Mouse (Mus musculus): ENCODE measurements at regions not wholly inside any gene's neighbourhood (a gene's known extent, or its start where the extent isn't known, plus 50 kb on each side); places are given as distances from the start of the nearest gene placed in this dataset.

GRCm38 (mm10) chr15:88507886-88508285 lies 92.2 kb upstream of the Zdhhc25 start:
- H3K4me3 ChIP-seq, result no peak overlapping the region
- no peaks in the 10 kb centered on the region for H3K27me3 ChIP-seq
- no peaks in the 10 kb centered on the region for H3K9me3 ChIP-seq
- H3K36me3 ChIP-seq, result no peaks in the 10 kb centered on the region
- no peak overlapping the region for H3K9ac ChIP-seq (replicated peaks)
- no peak for ATAC-seq (replicated peaks)
- H3K4me1 ChIP-seq, result peaks cover 4% of the 10 kb centered on the region; the same call in 1 of the 2 replicates
- H3K27ac ChIP-seq (replicated peaks), result no peak overlapping the region
- H3K4me2 ChIP-seq (replicated peaks), result no peak overlapping the region
- WGBS, result 93% methylated on average over 2 of the region's 2 CpGs

GRCm38 (mm10) chr15:88508971-88509370 lies 91.1 kb upstream of the Zdhhc25 start:
- H3K4me1 ChIP-seq, result peaks cover 4% of the 10 kb centered on the region; the same call in 1 of the 2 replicates
- no peaks in the 10 kb centered on the region for H3K27me3 ChIP-seq
- ATAC-seq (replicated peaks), result no peak
- H3K9me3 ChIP-seq, result no peaks in the 10 kb centered on the region
- no peak overlapping the region for H3K4me3 ChIP-seq
- H3K4me2 ChIP-seq (replicated peaks), result no peak overlapping the region
- H3K36me3 ChIP-seq, result no peaks in the 10 kb centered on the region
- no peak overlapping the region for H3K27ac ChIP-seq (replicated peaks)
- no peak overlapping the region for H3K9ac ChIP-seq (replicated peaks)
- 89% methylated on average over 6 of the region's 6 CpGs for WGBS

GRCm38 (mm10) chr15:88509626-88510025 lies 90.5 kb upstream of the Zdhhc25 start:
- WGBS, result 49% methylated on average over 2 of the region's 2 CpGs

GRCm38 (mm10) chr15:88514091-88514490 lies 86.0 kb upstream of the Zdhhc25 start:
- H3K27me3 ChIP-seq, result no peaks in the 10 kb centered on the region
- no peak overlapping the region for H3K27ac ChIP-seq (replicated peaks)
- ATAC-seq (replicated peaks), result no peak
- no peak overlapping the region for H3K4me3 ChIP-seq
- peaks cover 4% of the 10 kb centered on the region; the same call in 1 of the 2 replicates for H3K4me1 ChIP-seq
- no peak overlapping the region for H3K4me2 ChIP-seq (replicated peaks)
- no peaks in the 10 kb centered on the region for H3K9me3 ChIP-seq
- no peaks in the 10 kb centered on the region for H3K36me3 ChIP-seq
- no peak overlapping the region for H3K9ac ChIP-seq (replicated peaks)
- 93% methylated on average over 5 of the region's 5 CpGs for WGBS

More at GRCm38 (mm10) chr15:88509626-88510025, 90.5 kb upstream of the Zdhhc25 start:
- Histone ChIP-seq H3K36me3 (no peaks in the 10 kb centered on the region), H3K4me1 (peaks cover 4% of the 10 kb centered on the region; the same call in 1 of the 2 replicates), H3K4me2 (replicated peaks) (no peak overlapping the region), H3K9ac (replicated peaks) (no peak overlapping the region), H3K4me3 (no peak overlapping the region), H3K27ac (replicated peaks) (no peak overlapping the region), H3K9me3 (no peaks in the 10 kb centered on the region), H3K27me3 (no peaks in the 10 kb centered on the region)
- no peak for ATAC-seq (replicated peaks)

GRCm38 (mm10) chr15:88531218-88531617 lies 68.9 kb upstream of the Zdhhc25 start:
- Histone ChIP-seq H3K36me3 (no peaks in the 10 kb centered on the region), H3K27ac (replicated peaks) (no peak overlapping the region), H3K4me2 (replicated peaks) (no peak overlapping the region), H3K9me3 (no peaks in the 10 kb centered on the region), H3K27me3 (no peaks in the 10 kb centered on the region), H3K4me1 (peaks cover 9% of the 10 kb centered on the region), H3K9ac (replicated peaks) (no peak overlapping the region), H3K4me3 (no peak overlapping the region)
- no peak for ATAC-seq (replicated peaks)
- 98% methylated on average over 1 of the region's 1 CpGs for WGBS

GRCm38 (mm10) chr15:88532008-88532407 lies 68.1 kb upstream of the Zdhhc25 start:
- Histone ChIP-seq H3K4me3 (no peak overlapping the region), H3K4me2 (replicated peaks) (no peak overlapping the region), H3K9me3 (no peaks in the 10 kb centered on the region), H3K9ac (replicated peaks) (no peak overlapping the region), H3K36me3 (no peaks in the 10 kb centered on the region), H3K27me3 (no peaks in the 10 kb centered on the region), H3K27ac (replicated peaks) (no peak overlapping the region), H3K4me1 (peaks cover 9% of the 10 kb centered on the region)
- no peak for ATAC-seq (replicated peaks)
- WGBS, result 12% methylated on average over 5 of the region's 5 CpGs

- Histone ChIP-seq H3K9ac (replicated peaks) (no peak overlapping the region), H3K27me3 (no peaks in the 10 kb centered on the region), H3K4me1 (peaks cover 9% of the 10 kb centered on the region), H3K27ac (replicated peaks) (no peak overlapping the region), H3K4me3 (no peak overlapping the region), H3K9me3 (no peaks in the 10 kb centered on the region), H3K4me2 (replicated peaks) (no peak overlapping the region), H3K36me3 (no peaks in the 10 kb centered on the region)
- ATAC-seq (replicated peaks), result no peak
- 38% methylated on average over 7 of the region's 7 CpGs for WGBS
Measured at GRCm38 (mm10) chr15:88533354-88533753, 66.7 kb upstream of the Zdhhc25 start.

GRCm38 (mm10) chr15:88535516-88535915 lies 64.6 kb upstream of the Zdhhc25 start:
- no peaks in the 10 kb centered on the region for H3K9me3 ChIP-seq
- 77% methylated on average over 2 of the region's 2 CpGs for WGBS
- no peak overlapping the region for H3K4me3 ChIP-seq
- H3K36me3 ChIP-seq, result no peaks in the 10 kb centered on the region
- no peak overlapping the region for H3K4me2 ChIP-seq (replicated peaks)
- no peaks in the 10 kb centered on the region for H3K27me3 ChIP-seq
- peaks cover 9% of the 10 kb centered on the region for H3K4me1 ChIP-seq
- ATAC-seq (replicated peaks), result no peak
- no peak overlapping the region for H3K27ac ChIP-seq (replicated peaks)
- no peak overlapping the region for H3K9ac ChIP-seq (replicated peaks)

- WGBS, result 15% methylated on average over 10 of the region's 10 CpGs
- Histone ChIP-seq H3K36me3 (no peaks in the 10 kb centered on the region), H3K9ac (replicated peaks) (no peak overlapping the region), H3K4me1 (peaks cover 9% of the 10 kb centered on the region), H3K4me2 (replicated peaks) (no peak overlapping the region), H3K27ac (replicated peaks) (no peak overlapping the region), H3K4me3 (no peak overlapping the region), H3K9me3 (no peaks in the 10 kb centered on the region), H3K27me3 (no peaks in the 10 kb centered on the region)
- ATAC-seq (replicated peaks), result 0 out of 2 replicates have a peak, but pooled peaks have one; percentile 46
Measured at GRCm38 (mm10) chr15:88537190-88537589, 62.9 kb upstream of the Zdhhc25 start.

GRCm38 (mm10) chr15:88542567-88542966 lies 57.5 kb upstream of the Zdhhc25 start:
- no peak overlapping the region for H3K9ac ChIP-seq (replicated peaks)
- H3K4me1 ChIP-seq, result no peaks in the 10 kb centered on the region
- no peak overlapping the region for H3K27ac ChIP-seq (replicated peaks)
- no peak for ATAC-seq (replicated peaks)
- H3K27me3 ChIP-seq, result no peaks in the 10 kb centered on the region
- H3K9me3 ChIP-seq, result no peaks in the 10 kb centered on the region
- no peak overlapping the region for H3K4me3 ChIP-seq
- H3K36me3 ChIP-seq, result no peaks in the 10 kb centered on the region
- H3K4me2 ChIP-seq (replicated peaks), result no peak overlapping the region
- WGBS, result 78% methylated on average over 2 of the region's 2 CpGs

GRCm38 (mm10) chr15:88544216-88544615 lies 55.9 kb upstream of the Zdhhc25 start:
- WGBS, result 82% methylated on average over 5 of the region's 5 CpGs
- no peaks in the 10 kb centered on the region for H3K9me3 ChIP-seq
- no peak overlapping the region for H3K9ac ChIP-seq (replicated peaks)
- no peak overlapping the region for H3K27ac ChIP-seq (replicated peaks)
- H3K4me3 ChIP-seq, result no peak overlapping the region
- H3K36me3 ChIP-seq, result no peaks in the 10 kb centered on the region
- no peaks in the 10 kb centered on the region for H3K4me1 ChIP-seq
- no peak overlapping the region for H3K4me2 ChIP-seq (replicated peaks)
- no peaks in the 10 kb centered on the region for H3K27me3 ChIP-seq
- no peak for ATAC-seq (replicated peaks)

GRCm38 (mm10) chr15:88548261-88548660 lies 51.8 kb upstream of the Zdhhc25 start:
- H3K27ac ChIP-seq (replicated peaks), result no peak overlapping the region
- H3K27me3 ChIP-seq, result no peaks in the 10 kb centered on the region
- no peaks in the 10 kb centered on the region for H3K36me3 ChIP-seq
- ATAC-seq (replicated peaks), result no peak
- 70% methylated on average over 6 of the region's 6 CpGs for WGBS
- no peak overlapping the region for H3K4me3 ChIP-seq
- H3K4me2 ChIP-seq (replicated peaks), result no peak overlapping the region
- H3K9me3 ChIP-seq, result no peaks in the 10 kb centered on the region
- no peak overlapping the region for H3K9ac ChIP-seq (replicated peaks)
- H3K4me1 ChIP-seq, result no peaks in the 10 kb centered on the region

Data from forebrain, embryonic 15.5 days (tissue).